Mouse (Mus musculus): ENCODE data around the gene Sik3.

Gene Sik3

GRCm38 (mm10) chr9:46030184-46030583 lies 17.6 kb downstream of the Sik3 start:
- Histone ChIP-seq H3K36me3 (ENCODE audit: control insufficient read depth, insufficient read depth, low read length, poor library complexity, severe bottlenecking) (no peaks in the 10 kb centered on the region), H3K27me3 (ENCODE audit: control insufficient read depth, insufficient read depth, low read length, poor library complexity, severe bottlenecking) (no peaks in the 10 kb centered on the region)
- DNase-seq (ENCODE audit: low read depth, low spot score), result no peak

- Histone ChIP-seq H3K36me3 (ENCODE audit: control insufficient read depth, insufficient read depth, low read length, poor library complexity, severe bottlenecking) (no peaks in the 10 kb centered on the region), H3K27me3 (ENCODE audit: control insufficient read depth, insufficient read depth, low read length, poor library complexity, severe bottlenecking) (no peaks in the 10 kb centered on the region)
- DNase-seq (ENCODE audit: low read depth, low spot score), result no peak
Observed at GRCm38 (mm10) chr9:46030968-46031367, 18.3 kb downstream of the Sik3 start.

- Histone ChIP-seq H3K36me3 (ENCODE audit: control insufficient read depth, insufficient read depth, low read length, poor library complexity, severe bottlenecking) (no peaks in the 10 kb centered on the region), H3K27me3 (ENCODE audit: control insufficient read depth, insufficient read depth, low read length, poor library complexity, severe bottlenecking) (no peaks in the 10 kb centered on the region)
- DNase-seq (ENCODE audit: low read depth, low spot score), result no peak
Observed at GRCm38 (mm10) chr9:46032190-46032589, 19.6 kb downstream of the Sik3 start.

- DNase-seq (ENCODE audit: low read depth, low spot score), result no peak
Observed at GRCm38 (mm10) chr9:46033058-46033457, 20.4 kb downstream of the Sik3 start.

GRCm38 (mm10) chr9:46033862-46034261 lies 21.2 kb downstream of the Sik3 start:
- H3K27me3 ChIP-seq (ENCODE audit: control insufficient read depth, insufficient read depth, low read length, poor library complexity, severe bottlenecking), result no peaks in the 10 kb centered on the region
- no peaks in the 10 kb centered on the region for H3K36me3 ChIP-seq (ENCODE audit: control insufficient read depth, insufficient read depth, low read length, poor library complexity, severe bottlenecking)
- DNase-seq (ENCODE audit: low read depth, low spot score), result no peak

More at GRCm38 (mm10) chr9:46033058-46033457, 20.4 kb downstream of the Sik3 start:
- Histone ChIP-seq H3K36me3 (ENCODE audit: control insufficient read depth, insufficient read depth, low read length, poor library complexity, severe bottlenecking) (no peaks in the 10 kb centered on the region), H3K27me3 (ENCODE audit: control insufficient read depth, insufficient read depth, low read length, poor library complexity, severe bottlenecking) (no peaks in the 10 kb centered on the region)

GRCm38 (mm10) chr9:46035290-46035871 lies 22.8 kb downstream of the Sik3 start:
- DNase-seq (ENCODE audit: low read depth, low spot score), result no peak
- H3K36me3 ChIP-seq (ENCODE audit: control insufficient read depth, insufficient read depth, low read length, poor library complexity, severe bottlenecking), result no peaks in the 10 kb centered on the region
- no peaks in the 10 kb centered on the region for H3K27me3 ChIP-seq (ENCODE audit: control insufficient read depth, insufficient read depth, low read length, poor library complexity, severe bottlenecking)

- no peak for DNase-seq (ENCODE audit: low read depth, low spot score)
- H3K27me3 ChIP-seq (ENCODE audit: control insufficient read depth, insufficient read depth, low read length, poor library complexity, severe bottlenecking), result no peaks in the 10 kb centered on the region
Observed at GRCm38 (mm10) chr9:46036881-46037280, 24.3 kb downstream of the Sik3 start.

GRCm38 (mm10) chr9:46038786-46039185 lies 26.2 kb downstream of the Sik3 start:
- no peak for DNase-seq (ENCODE audit: low read depth, low spot score)
- Histone ChIP-seq H3K27me3 (ENCODE audit: control insufficient read depth, insufficient read depth, low read length, poor library complexity, severe bottlenecking) (no peaks in the 10 kb centered on the region), H3K36me3 (ENCODE audit: control insufficient read depth, insufficient read depth, low read length, poor library complexity, severe bottlenecking) (no peaks in the 10 kb centered on the region)

More at GRCm38 (mm10) chr9:46036881-46037280, 24.3 kb downstream of the Sik3 start:
- H3K36me3 ChIP-seq (ENCODE audit: control insufficient read depth, insufficient read depth, low read length, poor library complexity, severe bottlenecking), result no peaks in the 10 kb centered on the region

- Histone ChIP-seq H3K36me3 (ENCODE audit: control insufficient read depth, insufficient read depth, low read length, poor library complexity, severe bottlenecking) (no peaks in the 10 kb centered on the region), H3K27me3 (ENCODE audit: control insufficient read depth, insufficient read depth, low read length, poor library complexity, severe bottlenecking) (no peaks in the 10 kb centered on the region)
- DNase-seq (ENCODE audit: low read depth, low spot score), result no peak
Observed at GRCm38 (mm10) chr9:46041186-46041585, 28.6 kb downstream of the Sik3 start.

- no peaks in the 10 kb centered on the region for H3K27me3 ChIP-seq (ENCODE audit: control insufficient read depth, insufficient read depth, low read length, poor library complexity, severe bottlenecking)
- DNase-seq (ENCODE audit: low read depth, low spot score), result no peak
- no peaks in the 10 kb centered on the region for H3K36me3 ChIP-seq (ENCODE audit: control insufficient read depth, insufficient read depth, low read length, poor library complexity, severe bottlenecking)
Observed at GRCm38 (mm10) chr9:46042387-46042786, 29.8 kb downstream of the Sik3 start.

- DNase-seq (ENCODE audit: low read depth, low spot score), result no peak
- H3K27me3 ChIP-seq (ENCODE audit: control insufficient read depth, insufficient read depth, low read length, poor library complexity, severe bottlenecking), result no peaks in the 10 kb centered on the region
- H3K36me3 ChIP-seq (ENCODE audit: control insufficient read depth, insufficient read depth, low read length, poor library complexity, severe bottlenecking), result no peaks in the 10 kb centered on the region
Observed at GRCm38 (mm10) chr9:46043626-46044025, 31.0 kb downstream of the Sik3 start.

- Histone ChIP-seq H3K36me3 (ENCODE audit: control insufficient read depth, insufficient read depth, low read length, poor library complexity, severe bottlenecking) (no peaks in the 10 kb centered on the region), H3K27me3 (ENCODE audit: control insufficient read depth, insufficient read depth, low read length, poor library complexity, severe bottlenecking) (no peaks in the 10 kb centered on the region)
- DNase-seq (ENCODE audit: low read depth, low spot score), result no peak
Observed at GRCm38 (mm10) chr9:46046724-46047517, 34.3 kb downstream of the Sik3 start.

- Histone ChIP-seq H3K36me3 (ENCODE audit: control insufficient read depth, insufficient read depth, low read length, poor library complexity, severe bottlenecking) (peaks cover 2% of the 10 kb centered on the region; the same call in 1 of the 2 replicates), H3K27me3 (ENCODE audit: control insufficient read depth, insufficient read depth, low read length, poor library complexity, severe bottlenecking) (no peaks in the 10 kb centered on the region)
- no peak for DNase-seq (ENCODE audit: low read depth, low spot score)
Observed at GRCm38 (mm10) chr9:46049525-46049924, 36.9 kb downstream of the Sik3 start.

GRCm38 (mm10) chr9:46050203-46050602 lies 37.6 kb downstream of the Sik3 start:
- Histone ChIP-seq H3K27me3 (ENCODE audit: control insufficient read depth, insufficient read depth, low read length, poor library complexity, severe bottlenecking) (no peaks in the 10 kb centered on the region), H3K36me3 (ENCODE audit: control insufficient read depth, insufficient read depth, low read length, poor library complexity, severe bottlenecking) (peaks cover 2% of the 10 kb centered on the region; the same call in 1 of the 2 replicates)
- DNase-seq (ENCODE audit: low read depth, low spot score), result no peak

- H3K36me3 ChIP-seq (ENCODE audit: control insufficient read depth, insufficient read depth, low read length, poor library complexity, severe bottlenecking), result peaks cover 2% of the 10 kb centered on the region; the same call in 1 of the 2 replicates
- H3K27me3 ChIP-seq (ENCODE audit: control insufficient read depth, insufficient read depth, low read length, poor library complexity, severe bottlenecking), result no peaks in the 10 kb centered on the region
- DNase-seq (ENCODE audit: low read depth, low spot score), result no peak
Observed at GRCm38 (mm10) chr9:46053014-46053666, 40.5 kb downstream of the Sik3 start.
